Mouse (Mus musculus) midbrain, embryonic 16.5 days (tissue): Measurements from ENCODE around the gene Hjurp. TPM values are rescaled to one million over a fixed set of nuclear protein-coding genes. Genes with fewer than 3 reads are reported as not detected.

Experiments used
- ATAC-seq: fragments of 200-750 bp; cut with Nextera tagmentation; 2 replicates; pipeline ENCODE4 v1.8.0; 2017; ENCODE audit warnings: moderate TSS enrichment
- H3K27ac ChIP-seq: fragments of 300-500 bp; sonication (generic); 2 replicates; pipeline ENCODE4 v1.5.1; 2014; ENCODE audit warnings: mild to moderate bottlenecking, low read length, mixed read lengths
- H3K27me3 ChIP-seq: fragments of 300-500 bp; sonication (generic); 2 replicates; pipeline ENCODE4 v1.6.1; 2014; ENCODE audit warnings: low read depth, low read length, mixed read lengths; ENCODE audit not compliant: control insufficient read depth, insufficient read depth
- H3K36me3 ChIP-seq: fragments of 300-500 bp; sonication (generic); 2 replicates; pipeline ENCODE4 v1.6.1; 2014; ENCODE audit warnings: mild to moderate bottlenecking, low read length, moderate library complexity, mixed read lengths; ENCODE audit not compliant: control insufficient read depth, insufficient read depth
- H3K4me1 ChIP-seq: fragments of 300-500 bp; sonication (generic); 2 replicates; pipeline ENCODE4 v1.6.1; 2014; ENCODE audit warnings: mild to moderate bottlenecking, low read length, mixed read lengths; ENCODE audit not compliant: control insufficient read depth, insufficient read depth
- H3K4me2 ChIP-seq: fragments of 300-500 bp; sonication (generic); 2 replicates; pipeline ENCODE4 v1.6.1; 2014; ENCODE audit warnings: mild to moderate bottlenecking, low read length, mixed read lengths
- H3K4me3 ChIP-seq: fragments of 300-500 bp; sonication (generic); 2 replicates; pipeline ENCODE4 v1.5.1; 2014; ENCODE audit warnings: low read depth, mild to moderate bottlenecking, low read length, moderate library complexity, mixed read lengths
- H3K9ac ChIP-seq: fragments of 300-500 bp; sonication (generic); 2 replicates; pipeline ENCODE4 v1.6.1; 2014; ENCODE audit warnings: low read depth, low read length, mixed read lengths
- H3K9me3 ChIP-seq: fragments of 300-500 bp; sonication (generic); replicated peaks from 2 replicates; pipeline ENCODE4 v1.6.1; 2014; ENCODE audit warnings: mild to moderate bottlenecking, low read length, mixed read lengths; ENCODE audit not compliant: control insufficient read depth, poor library complexity, severe bottlenecking
- WGBS: fragments of 180-500 bp; shearing (Covaris S2); extraction: QIAGEN DNeasy Blood & Tissue Kit; methylation state at CpG from one replicate; pipeline ENCODE4 v1.1.7; 2014; 5-methylcytosine and 5-hydroxymethylcytosine counted together
- polyA plus RNA-seq: library from polyadenylated mRNA; unstranded; fragments of >200 nt; fragmentation: Nextera tagmentation; extraction: Ambion mirVana; gene quantifications from 2 replicates; pipeline ENCODE4 v1.2.1, GENCODE M21; 2015

Hjurp gene
- polyA plus RNA-seq, 1 experiment from 2014 or later: 77.3 TPM

DNA sequence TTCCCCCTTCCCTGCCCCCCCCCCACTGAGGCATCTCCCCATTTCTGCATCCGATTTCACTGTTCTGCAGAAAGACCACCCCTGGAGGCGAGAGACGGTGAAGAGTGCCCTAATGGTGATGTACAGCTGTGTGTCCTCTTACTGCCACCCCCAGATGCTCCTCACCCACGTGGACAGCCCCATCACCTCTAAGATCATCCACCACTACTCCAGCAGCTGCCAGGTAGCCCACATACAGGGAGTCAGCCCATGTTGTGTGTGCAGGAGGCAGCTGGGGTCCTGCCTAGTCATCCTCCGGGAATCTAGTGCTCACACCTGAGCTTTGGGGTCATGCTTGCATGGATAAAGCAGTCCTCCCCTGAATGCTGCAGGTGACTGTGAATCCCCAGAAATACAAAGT, 33.6 kb downstream of the Hjurp start:
- H3K27me3 ChIP-seq: no peaks in the 10 kb centered on the region
- H3K9ac ChIP-seq: no peak overlapping the region
- H3K9me3 ChIP-seq: peaks cover 97% of the 10 kb centered on the region
- no peak overlapping the region for H3K4me3 ChIP-seq
- no peak overlapping the region for H3K27ac ChIP-seq
- no peaks in the 10 kb centered on the region for H3K36me3 ChIP-seq
- no peak for ATAC-seq
- 66% methylated on average over 5 of the region's 5 CpGs for WGBS
- H3K4me1 ChIP-seq: no peaks in the 10 kb centered on the region
- no peak overlapping the region for H3K4me2 ChIP-seq

DNA sequence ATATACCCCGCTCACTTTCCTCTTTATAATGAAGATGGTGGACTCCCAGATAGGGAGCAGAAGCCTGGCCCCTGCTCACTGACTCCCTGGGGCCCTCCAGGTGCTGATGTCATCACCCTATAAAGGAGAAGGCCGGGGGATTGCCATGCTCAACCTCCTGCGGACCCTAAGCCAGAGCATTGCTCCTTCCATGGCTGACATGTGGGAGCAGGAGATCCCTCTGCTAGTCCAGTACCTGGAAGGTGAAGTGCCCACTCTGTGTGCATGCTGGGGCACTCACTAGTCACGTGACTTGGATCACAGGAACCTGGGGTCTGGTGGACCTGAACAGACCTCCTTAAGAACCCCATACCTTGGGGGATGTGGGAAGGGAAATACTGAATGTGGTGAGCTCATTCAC, 36.9 kb downstream of the Hjurp start:
- H3K27me3 ChIP-seq: no peaks in the 10 kb centered on the region
- 70% methylated on average over 4 of the region's 4 CpGs for WGBS
- no peak overlapping the region for H3K4me2 ChIP-seq
- peaks cover 94% of the 10 kb centered on the region for H3K9me3 ChIP-seq
- no peak for ATAC-seq
- H3K27ac ChIP-seq: no peak overlapping the region
- no peak overlapping the region for H3K9ac ChIP-seq
- H3K36me3 ChIP-seq: no peaks in the 10 kb centered on the region
- H3K4me1 ChIP-seq: no peaks in the 10 kb centered on the region
- H3K4me3 ChIP-seq: no peak overlapping the region

DNA sequence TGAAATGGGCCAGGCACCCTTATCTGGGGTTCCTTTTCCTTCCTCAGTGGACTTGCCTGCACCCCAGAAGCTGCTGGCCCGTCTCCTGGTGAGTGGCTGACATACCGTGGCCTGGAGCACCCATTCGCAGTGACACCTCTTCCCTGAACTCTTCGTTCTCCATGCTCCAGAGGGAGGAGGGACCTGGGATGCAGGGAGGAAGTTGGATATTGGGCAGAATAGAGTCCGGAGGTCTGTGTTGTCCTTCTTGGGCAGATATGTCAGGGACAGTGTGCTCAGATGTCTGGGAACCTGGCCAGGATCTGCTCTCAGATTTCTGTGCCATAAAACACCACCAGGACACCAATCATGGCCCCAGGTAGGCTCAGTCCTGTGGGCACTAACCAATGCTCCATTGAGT, 37.4 kb downstream of the Hjurp start:
- Histone ChIP-seq H3K9me3 (peaks cover 94% of the 10 kb centered on the region), H3K4me2 (no peak overlapping the region), H3K27me3 (no peaks in the 10 kb centered on the region), H3K36me3 (no peaks in the 10 kb centered on the region), H3K9ac (no peak overlapping the region), H3K4me1 (no peaks in the 10 kb centered on the region), H3K27ac (no peak overlapping the region), H3K4me3 (no peak overlapping the region)
- WGBS: 72% methylated on average over 5 of the region's 5 CpGs
- ATAC-seq: no peak

DNA sequence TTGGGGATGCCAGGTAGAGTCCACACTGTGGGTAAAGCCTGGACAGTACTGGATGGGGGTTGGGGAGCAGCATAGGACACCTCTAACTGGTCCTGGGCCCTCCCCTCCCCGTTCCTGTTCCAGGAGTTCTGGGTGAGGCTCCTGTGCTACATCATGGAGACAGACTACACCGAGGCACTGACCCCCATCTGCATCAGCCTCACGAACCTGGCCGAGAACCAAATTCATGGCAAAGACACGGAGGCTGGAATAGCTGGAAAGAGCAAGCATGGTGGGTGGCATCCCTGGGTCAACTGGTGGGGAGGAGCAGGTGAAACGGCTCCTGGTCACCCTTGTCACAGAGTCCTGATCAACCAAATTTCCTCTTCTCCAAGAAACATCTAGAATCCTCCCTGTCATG, 38.7 kb downstream of the Hjurp start:
- Histone ChIP-seq H3K4me1 (no peaks in the 10 kb centered on the region), H3K27me3 (no peaks in the 10 kb centered on the region), H3K4me3 (no peak overlapping the region), H3K9me3 (peaks cover 94% of the 10 kb centered on the region), H3K9ac (no peak overlapping the region), H3K27ac (no peak overlapping the region), H3K4me2 (no peak overlapping the region), H3K36me3 (no peaks in the 10 kb centered on the region)
- no peak for ATAC-seq
- WGBS: 76% methylated on average over 6 of the region's 6 CpGs

DNA sequence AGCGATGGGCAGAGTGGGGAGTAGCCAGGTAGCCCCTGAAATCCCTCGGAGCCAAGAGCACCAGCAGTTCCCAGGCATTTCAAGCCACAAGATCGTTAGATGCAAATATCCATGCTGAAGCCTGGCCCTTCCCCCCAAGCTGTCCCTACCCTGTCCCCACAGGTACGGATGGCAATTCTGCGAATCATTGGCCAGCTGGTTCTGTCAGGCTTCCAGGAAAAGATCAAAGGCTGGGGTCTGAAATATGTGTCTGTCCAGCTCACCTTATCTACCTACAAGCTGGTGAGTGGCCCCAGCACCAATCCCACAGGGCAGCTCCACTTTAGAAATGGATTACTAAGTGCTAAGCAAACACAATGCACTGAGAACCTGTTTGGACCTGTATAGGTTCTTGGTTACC, 40.1 kb downstream of the Hjurp start:
- Histone ChIP-seq H3K9ac (no peak overlapping the region), H3K4me2 (no peak overlapping the region), H3K27me3 (no peaks in the 10 kb centered on the region), H3K9me3 (peaks cover 95% of the 10 kb centered on the region), H3K36me3 (no peaks in the 10 kb centered on the region), H3K4me3 (no peak overlapping the region), H3K4me1 (no peaks in the 10 kb centered on the region), H3K27ac (no peak overlapping the region)
- no peak for ATAC-seq
- WGBS: 79% methylated on average over 5 of the region's 5 CpGs

DNA sequence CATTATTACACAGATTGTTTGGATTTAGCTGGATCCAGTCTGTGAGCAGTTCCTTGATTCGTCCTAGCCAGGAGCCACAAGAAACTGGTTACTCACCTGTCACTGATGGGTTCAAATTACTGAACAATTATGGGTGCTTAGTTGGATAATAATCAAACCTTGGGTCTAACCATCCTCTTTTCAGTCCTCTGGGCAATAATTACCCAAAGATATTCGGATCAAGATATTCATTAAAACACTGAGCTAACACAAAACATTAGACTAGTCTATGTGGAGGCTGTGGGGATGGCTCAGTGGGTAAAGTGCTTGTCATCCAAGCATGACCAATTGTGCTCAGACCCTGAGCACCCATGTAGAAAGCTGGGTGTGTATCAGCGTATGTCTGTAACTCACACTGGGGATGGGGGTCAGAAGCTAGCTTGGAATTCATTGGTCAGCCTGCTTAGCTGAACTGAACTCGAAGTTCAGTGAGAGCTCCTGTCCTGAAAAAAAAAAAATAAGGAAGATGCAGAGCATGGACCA, 41.5 kb downstream of the Hjurp start:
- H3K4me2 ChIP-seq: no peak overlapping the region
- H3K36me3 ChIP-seq: no peaks in the 10 kb centered on the region
- H3K4me3 ChIP-seq: no peak overlapping the region
- H3K9me3 ChIP-seq: peaks cover 97% of the 10 kb centered on the region
- WGBS: 59% methylated on average over 4 of the region's 4 CpGs
- no peaks in the 10 kb centered on the region for H3K27me3 ChIP-seq
- no peaks in the 10 kb centered on the region for H3K4me1 ChIP-seq
- H3K9ac ChIP-seq: no peak overlapping the region
- H3K27ac ChIP-seq: no peak overlapping the region
- ATAC-seq: no peak

DNA sequence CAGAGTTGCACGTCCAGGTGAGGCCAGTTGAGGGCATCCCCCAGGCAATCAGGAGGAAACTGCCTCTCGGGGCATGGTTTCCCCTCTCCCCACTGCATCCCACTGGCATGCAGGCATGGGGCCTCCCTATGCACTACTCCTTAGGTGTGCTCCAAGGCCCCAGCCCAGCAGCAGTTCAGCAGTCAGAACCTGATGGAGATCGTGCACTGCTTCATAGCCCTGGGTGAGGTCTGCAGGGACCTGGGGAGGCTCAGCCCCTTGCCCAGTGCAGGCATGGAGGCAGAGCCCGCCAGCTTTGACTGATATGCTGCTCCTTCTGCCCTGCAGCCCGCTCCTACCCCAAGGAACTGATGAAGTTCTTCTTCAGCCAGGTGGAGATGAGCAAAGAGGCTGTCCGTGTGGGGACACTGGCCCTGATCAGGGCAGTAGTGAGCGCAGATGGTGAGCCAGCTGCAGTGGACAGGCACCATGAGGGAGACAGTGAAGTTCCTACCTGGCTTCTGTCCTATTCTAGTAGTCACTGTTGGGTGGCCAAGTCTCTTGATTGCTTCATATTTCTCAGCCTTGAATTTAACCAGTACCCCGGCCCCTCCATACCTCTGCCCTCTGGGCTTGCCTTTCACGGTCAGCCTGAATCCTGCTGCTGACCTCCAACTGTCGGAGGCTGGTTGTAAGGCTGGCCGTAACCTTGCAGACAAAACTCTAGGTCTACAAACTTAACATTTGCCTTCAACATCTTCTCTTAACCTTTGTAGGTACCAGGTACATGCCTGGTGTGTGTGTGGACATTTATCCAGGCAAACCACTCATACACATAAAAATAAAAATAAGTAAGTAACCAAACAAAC, 42.2 kb downstream of the Hjurp start:
- peak; percentile 5; the same call in 1 of the 2 replicates for ATAC-seq
- H3K9ac ChIP-seq: no peak overlapping the region
- no peak overlapping the region for H3K4me2 ChIP-seq
- no peaks in the 10 kb centered on the region for H3K4me1 ChIP-seq
- no peaks in the 10 kb centered on the region for H3K36me3 ChIP-seq
- WGBS: 65% methylated on average over 11 of the region's 11 CpGs
- no peaks in the 10 kb centered on the region for H3K27me3 ChIP-seq
- H3K27ac ChIP-seq: no peak overlapping the region
- H3K4me3 ChIP-seq: no peak overlapping the region
- peaks cover 97% of the 10 kb centered on the region for H3K9me3 ChIP-seq

DNA sequence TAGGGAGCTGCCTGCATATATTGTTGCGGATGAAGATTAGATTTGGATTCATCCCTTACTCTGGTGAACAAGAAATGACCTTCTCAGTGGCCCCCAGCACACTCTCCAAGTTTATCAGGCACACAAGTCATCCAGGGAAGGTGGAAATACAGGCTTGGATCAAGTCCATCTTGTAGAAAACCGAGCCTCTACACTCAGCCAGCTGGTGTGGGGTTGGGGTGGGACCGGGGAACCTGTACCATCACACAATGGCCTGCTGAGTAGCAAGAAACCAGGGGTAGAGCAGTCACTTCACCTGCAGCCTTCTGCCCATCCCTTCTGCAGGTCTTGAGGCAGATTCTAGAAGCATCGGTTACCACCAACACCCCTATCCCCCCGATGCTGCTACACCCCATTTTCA, 42.8 kb downstream of the Hjurp start:
- WGBS: 47% methylated on average over 5 of the region's 5 CpGs
- no peak overlapping the region for H3K27ac ChIP-seq
- H3K9me3 ChIP-seq: peaks cover 97% of the 10 kb centered on the region
- no peaks in the 10 kb centered on the region for H3K36me3 ChIP-seq
- H3K4me2 ChIP-seq: no peak overlapping the region
- H3K4me1 ChIP-seq: no peaks in the 10 kb centered on the region
- no peaks in the 10 kb centered on the region for H3K27me3 ChIP-seq
- no peak overlapping the region for H3K4me3 ChIP-seq
- no peak for ATAC-seq
- H3K9ac ChIP-seq: no peak overlapping the region

DNA sequence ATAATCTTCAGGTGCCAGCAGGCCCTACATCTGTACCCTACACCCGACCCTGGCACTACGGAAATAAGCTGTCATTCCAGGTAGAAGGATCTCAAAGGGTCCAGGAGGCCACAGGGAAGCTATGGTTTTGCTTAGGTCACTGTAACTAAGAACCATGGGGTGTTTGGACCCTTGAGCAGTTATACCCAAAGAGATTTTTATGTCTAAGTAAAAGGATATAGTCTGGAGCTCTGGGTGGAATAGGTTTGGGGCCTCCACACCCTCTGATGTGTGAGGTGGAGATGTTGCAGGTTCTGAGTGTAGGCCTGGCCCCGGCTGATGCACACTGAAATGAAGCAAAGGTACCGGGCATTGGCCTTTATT, 43.2 kb downstream of the Hjurp start:
- WGBS: 64% methylated on average over 4 of the region's 4 CpGs

More for the DNA sequence above, 43.2 kb downstream of the Hjurp start:
- peaks cover 97% of the 10 kb centered on the region for H3K9me3 ChIP-seq
- H3K27me3 ChIP-seq: no peaks in the 10 kb centered on the region
- H3K36me3 ChIP-seq: no peaks in the 10 kb centered on the region
- no peak overlapping the region for H3K27ac ChIP-seq
- H3K4me2 ChIP-seq: no peak overlapping the region
- H3K4me3 ChIP-seq: no peak overlapping the region
- no peaks in the 10 kb centered on the region for H3K4me1 ChIP-seq
- H3K9ac ChIP-seq: no peak overlapping the region
- no peak for ATAC-seq
